Mouse (Mus musculus) testis, adult 2 months (tissue): ENCODE data around the gene Pafah2. TPM values are rescaled to one million over a fixed set of nuclear protein-coding genes. Genes with fewer than 3 reads are reported as not detected.
"Not testable (repeated sequence)": the region's sequence is repeated elsewhere in the genome, so short reads cannot be mapped to it uniquely, and the experiment has no call there.

Experiments used
- H3K27ac ChIP-seq: fragments of 200-500 bp; 2 replicates; pipeline ENCODE4 v1.5.1; 2012; ENCODE audit warnings: low read depth, low read length; ENCODE audit not compliant: control insufficient read depth, insufficient read depth
- H3K27me3 ChIP-seq: fragments of 200-500 bp; 2 replicates; pipeline ENCODE4 v1.6.1; 2012; ENCODE audit warnings: mild to moderate bottlenecking, low read length, moderate library complexity; ENCODE audit not compliant: control insufficient read depth, insufficient read depth
- H3K36me3 ChIP-seq: fragments of 200-500 bp; 2 replicates; pipeline ENCODE4 v1.6.1; 2012; ENCODE audit warnings: mild to moderate bottlenecking, low read length; ENCODE audit not compliant: control insufficient read depth, insufficient read depth
- H3K4me1 ChIP-seq: fragments of 200-500 bp; 2 replicates; pipeline ENCODE4 v1.6.1; 2012; ENCODE audit warnings: low read length; ENCODE audit not compliant: control insufficient read depth, insufficient read depth
- H3K4me3 ChIP-seq: fragments of 200-500 bp; 2 replicates; pipeline ENCODE4 v1.5.1; 2012; ENCODE audit warnings: low read depth, mild to moderate bottlenecking, low read length, moderate library complexity, mixed read lengths; ENCODE audit not compliant: control insufficient read depth
- CTCF ChIP-seq: fragments of 200-500 bp; IDR thresholded peaks from 2 replicates; pipeline ENCODE4 v1.5.1; 2012; ENCODE audit warnings: low read depth, mild to moderate bottlenecking, inconsistent platforms, low read length, moderate library complexity; ENCODE audit not compliant: control insufficient read depth, insufficient read depth, insufficient replicate concordance
- POLR2A ChIP-seq: fragments of 200-500 bp; IDR thresholded peaks from 2 replicates; pipeline ENCODE4 v1.6.1; 2012; ENCODE audit warnings: low read depth, mild to moderate bottlenecking, inconsistent platforms, low read length, moderate library complexity; ENCODE audit not compliant: control insufficient read depth
- polyA plus RNA-seq: library from polyadenylated mRNA; depleted of rRNA; stranded (reverse); fragments of >200 nt; gene quantifications from 2 replicates; pipeline ENCODE4 v1.2.3, GENCODE M21; 2012

Gene Pafah2
- polyA plus RNA-seq, 1 experiment: 37.2 TPM

DNA sequence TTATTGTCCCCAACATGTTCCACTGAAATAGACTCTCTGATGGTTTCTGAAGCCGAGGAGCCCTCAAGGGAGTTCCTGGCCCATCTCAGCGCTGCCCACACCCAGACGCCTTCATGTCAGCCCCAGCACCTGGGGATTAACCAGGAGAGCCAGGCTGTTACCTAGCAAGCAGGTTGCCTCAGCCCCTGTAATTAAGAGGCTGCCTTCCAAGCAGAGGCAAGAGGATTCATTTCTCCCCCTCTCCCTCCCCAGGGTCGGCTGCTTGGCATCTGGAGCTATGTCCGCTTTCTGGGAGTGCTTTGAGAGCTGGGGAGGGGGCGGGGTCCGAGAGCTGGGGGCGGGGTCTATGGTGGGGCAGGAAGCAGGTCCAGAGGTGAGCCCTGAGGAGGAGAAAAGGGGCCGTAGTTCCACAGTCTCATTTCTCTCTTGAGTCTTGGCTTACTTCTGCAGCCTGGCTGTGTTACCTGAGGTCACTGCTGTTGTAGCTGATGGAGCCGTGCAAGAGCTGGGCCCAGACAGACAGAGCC lies 18.0 kb upstream of the Pafah2 start:
- TF ChIP-seq POLR2A (no peak), CTCF (no peak)
- Histone ChIP-seq H3K36me3 (no peaks in the 10 kb centered on the region), H3K4me1 (no peaks in the 10 kb centered on the region), H3K27me3 (no peaks in the 10 kb centered on the region), H3K27ac (no peak overlapping the region), H3K4me3 (no peak overlapping the region)

DNA sequence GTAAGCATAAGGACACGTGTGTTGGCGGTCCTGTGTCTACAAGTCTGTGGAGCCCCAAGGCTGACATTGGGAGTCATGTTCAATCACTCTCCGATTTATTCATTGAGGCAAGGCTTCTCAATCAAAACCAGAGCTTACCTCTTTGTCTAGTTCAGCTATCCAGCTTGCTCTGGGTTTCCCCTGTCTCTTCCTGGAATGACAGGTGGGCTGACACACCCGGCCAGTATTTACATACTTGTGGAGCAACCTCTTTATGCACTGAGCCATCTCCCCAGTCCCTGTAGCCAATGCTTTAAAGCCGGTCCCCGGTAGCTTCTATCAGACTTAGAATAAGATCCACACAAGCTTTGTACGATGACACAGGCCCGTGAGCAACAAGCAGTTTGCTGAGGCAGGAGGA lies 16.6 kb upstream of the Pafah2 start:
- H3K27ac ChIP-seq: no peak overlapping the region
- no peaks in the 10 kb centered on the region for H3K4me1 ChIP-seq
- no peaks in the 10 kb centered on the region for H3K36me3 ChIP-seq
- no peaks in the 10 kb centered on the region for H3K27me3 ChIP-seq
- no peak overlapping the region for H3K4me3 ChIP-seq
- TF ChIP-seq CTCF (no peak), POLR2A (no peak)

DNA sequence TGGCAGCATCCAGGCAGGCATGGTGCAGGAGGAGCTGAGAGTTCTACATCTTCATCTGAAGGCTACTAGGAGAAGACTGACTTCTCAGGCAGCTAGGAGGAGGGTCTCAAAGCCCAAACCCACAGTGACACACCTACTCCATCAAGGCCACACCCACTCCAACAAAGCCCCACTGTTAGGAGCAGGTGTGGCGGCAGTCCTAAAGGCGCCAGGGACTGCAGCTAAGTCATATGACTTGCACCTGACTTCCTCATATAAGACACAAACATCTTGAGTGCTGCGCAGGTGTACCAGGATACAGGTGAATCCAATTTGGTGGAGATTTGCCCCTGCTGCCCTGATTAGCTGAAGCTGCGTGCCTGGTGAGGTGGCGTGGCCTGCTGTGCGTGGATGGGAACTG lies 12.4 kb upstream of the Pafah2 start, which contains the start of gene Extl1:
Gene Extl1, minus strand, starts transcription at position 101 of the 400 bp plus-strand sequence.
- H3K36me3 ChIP-seq, H3K4me3 ChIP-seq, H3K27me3 ChIP-seq, H3K27ac ChIP-seq, H3K4me1 ChIP-seq: not testable (repeated sequence)

DNA sequence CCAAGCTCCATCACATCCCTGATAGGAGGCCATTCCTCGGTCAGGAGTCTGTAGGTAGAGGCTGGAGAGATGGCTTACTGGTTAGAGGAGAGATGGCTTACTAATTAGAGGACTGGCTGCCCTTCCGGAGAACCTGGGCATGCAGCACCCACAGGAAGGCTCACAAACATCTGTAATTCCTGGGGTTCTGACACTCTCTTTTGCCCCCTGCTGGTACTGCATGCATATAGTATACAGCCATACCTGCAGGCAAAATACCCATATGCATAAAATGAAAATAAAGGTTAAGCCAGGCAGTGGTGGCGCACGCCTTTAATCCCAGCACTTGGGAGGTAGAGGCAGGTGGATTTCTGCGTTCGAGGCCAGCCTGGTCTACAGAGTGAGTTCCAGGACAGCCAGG lies 8.9 kb upstream of the Pafah2 start:
- no peak overlapping the region for H3K27ac ChIP-seq
- H3K4me3 ChIP-seq: no peak overlapping the region
- H3K36me3 ChIP-seq: no peaks in the 10 kb centered on the region
- H3K27me3 ChIP-seq: no peaks in the 10 kb centered on the region
- TF ChIP-seq CTCF (no peak), POLR2A (no peak)
- H3K4me1 ChIP-seq: no peaks in the 10 kb centered on the region

DNA sequence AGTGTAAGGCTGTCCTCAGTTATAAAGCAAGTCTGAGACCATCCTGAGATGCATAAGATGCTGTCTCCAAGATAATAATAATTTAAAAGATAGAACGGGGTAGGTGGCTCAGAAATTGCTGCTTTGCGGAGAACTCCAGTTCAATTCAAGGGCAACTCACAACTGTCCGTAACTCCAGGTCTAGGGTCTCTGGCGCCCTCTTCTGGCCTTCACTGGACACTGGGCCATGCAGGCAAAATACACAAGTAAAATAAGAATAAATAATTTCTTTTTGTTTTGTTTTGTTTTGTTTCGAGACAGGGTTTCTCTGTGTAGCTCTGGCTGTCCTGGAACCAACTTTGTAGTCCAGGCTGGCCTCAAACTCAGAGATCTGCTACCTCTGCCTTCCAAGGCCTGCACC lies 7.7 kb upstream of the Pafah2 start:
- Histone ChIP-seq H3K36me3 (no peaks in the 10 kb centered on the region), H3K27ac (no peak overlapping the region), H3K4me1 (no peaks in the 10 kb centered on the region), H3K4me3 (no peak overlapping the region), H3K27me3 (no peaks in the 10 kb centered on the region)
- no peak for TF ChIP-seq POLR2A
- TF ChIP-seq CTCF: peak; percentile 76; the same call in 1 of the 2 replicates

DNA sequence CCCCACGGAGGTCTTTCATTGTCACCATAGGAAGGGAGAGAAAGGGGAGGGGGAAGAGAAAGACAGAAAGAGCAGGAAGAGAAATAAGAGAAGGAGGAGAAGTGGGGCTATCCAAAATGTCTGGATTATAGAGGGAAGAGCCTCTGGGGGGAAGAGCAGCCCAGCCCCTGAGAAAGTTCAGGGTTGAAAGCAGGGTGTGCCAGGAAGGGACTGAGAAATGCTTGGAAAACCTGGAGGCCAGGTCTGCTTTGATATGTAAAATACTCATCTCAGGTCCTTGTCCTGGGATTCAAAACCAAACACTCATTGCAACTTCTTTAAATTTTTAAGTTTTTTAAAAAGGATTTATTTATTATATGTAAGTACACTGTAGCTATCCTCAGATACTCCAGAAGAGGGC lies 4.5 kb upstream of the Pafah2 start:
- H3K27ac ChIP-seq: no peak overlapping the region
- no peak overlapping the region for H3K4me3 ChIP-seq
- peaks cover 6% of the 10 kb centered on the region for H3K4me1 ChIP-seq
- H3K36me3 ChIP-seq: no peaks in the 10 kb centered on the region
- no peaks in the 10 kb centered on the region for H3K27me3 ChIP-seq
- no peak for TF ChIP-seq POLR2A
- TF ChIP-seq CTCF: no peak

DNA sequence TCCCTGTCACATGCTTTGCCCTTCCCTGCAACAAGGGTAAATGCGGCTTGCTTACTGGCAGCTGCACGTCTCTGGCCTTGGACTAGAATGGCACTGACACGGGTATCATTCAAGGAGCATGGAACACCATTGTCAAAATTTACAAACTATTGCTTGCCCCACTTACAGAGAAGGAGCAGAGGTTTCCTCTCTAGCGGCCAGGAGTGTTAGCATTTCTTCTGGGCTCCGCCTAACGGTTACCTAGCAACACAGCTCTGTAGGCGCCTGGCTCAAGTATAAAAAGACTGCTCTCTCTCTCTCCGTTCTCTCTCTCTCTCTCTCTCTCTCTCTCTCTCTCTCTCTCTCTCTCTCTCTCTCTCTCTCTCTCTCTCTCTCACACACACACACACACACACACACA lies 3.5 kb upstream of the Pafah2 start:
- Histone ChIP-seq H3K4me3 (no peak overlapping the region), H3K36me3 (no peaks in the 10 kb centered on the region), H3K4me1 (peaks cover 10% of the 10 kb centered on the region), H3K27ac (no peak overlapping the region), H3K27me3 (no peaks in the 10 kb centered on the region)
- no peak for TF ChIP-seq POLR2A
- TF ChIP-seq CTCF: no peak

DNA sequence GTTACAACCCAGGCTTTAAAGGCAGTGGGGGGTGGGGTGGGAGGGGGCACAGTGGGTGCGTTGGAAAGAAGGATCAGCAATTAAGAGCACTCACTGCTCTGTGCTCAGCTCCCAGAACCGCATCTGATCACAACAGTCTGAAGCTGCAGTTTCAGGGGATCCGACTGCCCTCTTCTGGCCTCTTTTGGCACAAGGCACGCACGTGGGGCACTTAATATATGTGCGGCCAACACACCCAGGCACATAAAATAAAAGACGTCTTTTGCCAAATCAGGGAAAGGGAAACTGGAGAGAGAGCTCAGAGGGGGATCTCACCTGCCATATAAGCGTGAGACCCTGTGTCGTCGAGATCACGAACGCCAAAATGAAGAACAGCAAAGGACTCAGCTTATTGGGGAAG lies 3.1 kb upstream of the Pafah2 start:
- Histone ChIP-seq H3K27ac (no peak overlapping the region), H3K27me3 (no peaks in the 10 kb centered on the region), H3K4me1 (peaks cover 10% of the 10 kb centered on the region), H3K4me3 (no peak overlapping the region), H3K36me3 (no peaks in the 10 kb centered on the region)
- TF ChIP-seq POLR2A: no peak
- no peak; the same call in 1 of the 2 replicates for TF ChIP-seq CTCF
